Mouse (Mus musculus) olfactory bulb, adult 2 months (tissue): ENCODE data around the gene Ppat.

ENCODE experiments used
- CTCF ChIP-seq: fragments of 200-500 bp; IDR thresholded peaks from 2 replicates; pipeline ENCODE4 v1.5.1; 2012; ENCODE audit warnings: low read depth, mild to moderate bottlenecking, low read length, moderate library complexity; ENCODE audit not compliant: insufficient read depth
- POLR2A ChIP-seq: fragments of 200-500 bp; IDR thresholded peaks from 2 replicates; pipeline ENCODE4 v1.6.1; 2012; ENCODE audit warnings: mild to moderate bottlenecking, low read depth, low read length, moderate library complexity; ENCODE audit not compliant: insufficient read depth

GRCm38 (mm10) chr5:76928124-76928832 is 23.1 kb downstream of the Ppat start:
- TF ChIP-seq CTCF: no peak
- no peak for TF ChIP-seq POLR2A
